Mouse (Mus musculus): ENCODE measurements around the gene Sis.

- TF ChIP-seq CTCF (IDR thresholded peaks at IDR 0.05; ENCODE audit: control insufficient read depth, insufficient read depth, low read length) (no peak), POLR2A (IDR thresholded peaks at IDR 0.05; ENCODE audit: borderline replicate concordance, control insufficient read depth, low read depth, low read length) (no peak)
These were observed 112.3 kb downstream of the Sis start for GRCm38 (mm10) chr3:72855405-72855804.

Data from bone marrow, adult 2 months (tissue).